Mouse (Mus musculus) cerebellum, postnatal 10 days (tissue): ENCODE measurements around the gene Mettl23.

Experiments used
- DNase-seq, 2 experiments: peaks; one replicate each; pipeline ENCODE4 v3.0.0; 2021; ENCODE audit warnings: mixed read lengths in 2 of 2

Mettl23 gene

GRCm38 (mm10) chr11:116843261-116844233 lies at the start of gene Mettl23, which contains the start of gene Jmjd6:
TSS of gene Mettl23 (plus strand) at chr11:116843278.
TSS of gene Jmjd6 (minus strand) at chr11:116843449.
- peak; percentile 97 to 99 for DNase-seq

GRCm38 (mm10) chr11:116799364-116799763 lies 43.7 kb upstream of the Mettl23 start:
- DNase-seq: peak; percentile 88 to 92

GRCm38 (mm10) chr11:116801106-116801505 lies 42.0 kb upstream of the Mettl23 start:
- DNase-seq: peak; percentile 31 to 40

- DNase-seq: no peak
Observed at GRCm38 (mm10) chr11:116802709-116803108, 40.4 kb upstream of the Mettl23 start.

- DNase-seq: peak; percentile 62 to 72
Observed at GRCm38 (mm10) chr11:116806136-116807071, 36.7 kb upstream of the Mettl23 start.

GRCm38 (mm10) chr11:116807116-116807515 lies 36.0 kb upstream of the Mettl23 start:
- DNase-seq: peak; percentile 19 to 42

- DNase-seq: peak; percentile 43 to 51
Observed at GRCm38 (mm10) chr11:116807526-116807925, 35.6 kb upstream of the Mettl23 start.

- DNase-seq: peak; percentile 95
Observed at GRCm38 (mm10) chr11:116807938-116808606, 35.0 kb upstream of the Mettl23 start.

- DNase-seq: peak; percentile 59 to 67
Observed at GRCm38 (mm10) chr11:116808811-116809395, 34.2 kb upstream of the Mettl23 start.

- DNase-seq: peak; percentile 26 to 35
Observed at GRCm38 (mm10) chr11:116809520-116809919, 33.6 kb upstream of the Mettl23 start.

GRCm38 (mm10) chr11:116810528-116810927 lies 32.5 kb upstream of the Mettl23 start:
- peak; percentile 23 to 27 for DNase-seq

- DNase-seq: peak; percentile 95 to 96
Observed at GRCm38 (mm10) chr11:116810983-116811901, 31.8 kb upstream of the Mettl23 start.

- peak; percentile 79 to 86 for DNase-seq
Observed at GRCm38 (mm10) chr11:116812793-116813529, 30.1 kb upstream of the Mettl23 start.

GRCm38 (mm10) chr11:116813610-116814009 lies 29.5 kb upstream of the Mettl23 start:
- peak; percentile 45 to 49 for DNase-seq

- peak; percentile 88 to 93 for DNase-seq
Observed at GRCm38 (mm10) chr11:116814076-116814883, 28.8 kb upstream of the Mettl23 start.

GRCm38 (mm10) chr11:116814884-116815415 lies 28.1 kb upstream of the Mettl23 start:
- peak; percentile 59 for DNase-seq

- DNase-seq: no peak
Observed at GRCm38 (mm10) chr11:116816769-116817168, 26.3 kb upstream of the Mettl23 start.

- no peak for DNase-seq
Observed at GRCm38 (mm10) chr11:116817567-116817966, 25.5 kb upstream of the Mettl23 start.

- DNase-seq: peak; percentile 45 to 51
Observed at GRCm38 (mm10) chr11:116818722-116819121, 24.4 kb upstream of the Mettl23 start.
